21 mouse cellular contexts compared by ENCODE assay signal in the genomic region with DNA sequence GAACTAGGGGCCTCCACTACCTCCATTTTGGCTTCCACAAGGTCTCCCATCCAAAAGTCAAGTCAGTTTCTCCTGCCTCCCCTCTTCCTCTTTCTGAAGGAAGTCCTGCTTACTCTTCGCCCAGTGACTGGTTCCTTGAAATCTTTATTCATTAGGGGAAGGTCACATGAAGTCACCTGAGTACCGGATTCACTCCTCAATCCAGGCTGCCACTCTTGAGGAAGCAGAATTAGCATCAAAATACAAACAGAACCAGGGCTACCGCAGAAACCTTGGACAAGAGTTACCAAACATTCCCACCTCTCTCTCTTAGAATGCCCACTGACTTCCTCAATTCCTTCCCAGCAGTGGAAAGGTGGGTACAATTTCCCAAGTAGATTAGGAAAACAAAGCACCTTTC.
"Had no signal": no experiment of that assay in that cellular context is flagged by ENCODE, and none has a peak within 500 bp of the region (broad histone marks: within the 10 kb centered on the region; RNA-seq: fewer than 3 reads in every experiment).

No protein-coding gene starts in this region.

- ATAC-seq: liver, embryonic 12.5 days; midbrain, embryonic 15.5 days had no signal

- H3K27me3 ChIP-seq: limb, embryonic 13.5 days; liver, embryonic 12.5 days; liver, embryonic 15.5 days; midbrain, embryonic 12.5 days; midbrain, embryonic 15.5 days; neural tube, embryonic 13.5 days had no signal

- H3K4me1 ChIP-seq: limb, embryonic 10.5 days; limb, embryonic 13.5 days; liver, embryonic 12.5 days; liver, embryonic 15.5 days; midbrain, embryonic 12.5 days; midbrain, embryonic 15.5 days; neural tube, embryonic 13.5 days had no signal

- DNase-seq: kidney, adult 9 months; kidney, postnatal 14 days; kidney, postnatal 4 days; layer of hippocampus, adult 9-11 months; liver; lung, adult 2 months; lung, postnatal 14 days; lung, postnatal 4 days; right cerebral cortex, postnatal 4 days; thymus, adult 2 months; thymus, postnatal 14 days; thymus, postnatal 4 days had no signal

- H3K36me3 ChIP-seq: limb, embryonic 10.5 days; limb, embryonic 13.5 days; liver, embryonic 12.5 days; liver, embryonic 15.5 days; midbrain, embryonic 12.5 days; midbrain, embryonic 15.5 days; neural tube, embryonic 13.5 days had no signal

- H3K4me3 ChIP-seq: layer of hippocampus, adult 2 months; limb, embryonic 10.5 days; limb, embryonic 13.5 days; liver, embryonic 12.5 days; liver, embryonic 15.5 days; midbrain, embryonic 12.5 days; midbrain, embryonic 15.5 days; myocyte; neural tube, embryonic 13.5 days had no signal

- H3K9me3 ChIP-seq: limb, embryonic 10.5 days; limb, embryonic 13.5 days; liver, embryonic 12.5 days; liver, embryonic 15.5 days; midbrain, embryonic 12.5 days; midbrain, embryonic 15.5 days; neural tube, embryonic 13.5 days had no signal
